Mouse (Mus musculus) adipocyte (in vitro differentiated cells): ENCODE results near the gene Adcy4.

Experiments
- DNase-seq: peaks from one replicate; pipeline ENCODE4 v3.0.0-alpha.2; 2016; ENCODE audit warnings: low spot score

Adcy4 gene

DNA sequence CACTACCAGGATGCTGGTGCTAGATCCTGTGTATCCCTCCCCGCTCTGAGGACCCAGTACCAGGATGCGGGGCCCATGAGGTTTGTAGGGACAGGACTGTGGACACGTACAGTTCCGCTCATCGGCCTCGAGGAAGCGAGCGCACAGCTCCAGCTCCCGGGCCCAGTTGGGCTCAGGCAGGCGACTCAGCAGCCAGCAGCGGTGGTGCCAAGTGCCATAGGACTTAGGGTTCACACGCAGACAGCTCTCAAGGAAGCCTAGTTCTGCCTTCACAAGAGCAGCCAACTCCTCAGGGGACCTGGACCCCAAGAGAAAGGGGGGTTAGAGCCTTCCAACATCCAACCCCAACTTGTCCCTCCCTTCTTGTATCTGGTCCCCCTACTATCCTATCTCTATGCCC is 63.2 kb downstream of the Adcy4 start:
- no peak for DNase-seq

DNA sequence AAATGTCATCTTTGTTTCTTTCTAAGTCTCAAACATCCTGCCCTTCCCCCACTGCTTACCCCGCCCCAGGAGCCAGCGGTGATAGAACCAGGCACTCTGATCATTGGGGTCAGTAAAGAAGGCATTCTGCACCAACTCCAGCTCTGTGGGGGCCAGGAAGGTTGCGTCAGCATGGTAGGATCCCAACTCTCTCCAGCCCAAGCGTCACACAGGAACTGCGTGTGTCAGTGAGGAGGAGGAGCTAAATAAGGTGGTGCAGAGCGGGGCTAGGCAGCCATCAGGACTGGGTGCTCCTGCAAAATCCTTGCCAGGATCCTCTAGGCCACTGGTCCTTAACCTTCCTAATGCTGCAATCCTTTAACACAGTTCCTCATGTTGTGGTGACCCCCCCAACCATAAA is 64.2 kb downstream of the Adcy4 start:
- DNase-seq: no peak
